ENCODE assay signal across 20 mouse cellular contexts in genomic region chr13:114271410-114272105, GRCm38 (mm10).
DNase-seq lines count a peak whose midpoint lies in the region; ATAC-seq and TF ChIP-seq lines count a peak whose summit lies in the region.
"Had no signal": no experiment of that assay in that cellular context is flagged by ENCODE, and none has a peak within 500 bp of the region (broad histone marks: within the 10 kb centered on the region; RNA-seq: fewer than 3 reads in every experiment).

No protein-coding gene starts in this region.

- TF ChIP-seq EP300 in liver, embryonic 14.5 days (IDR thresholded peaks at IDR 0.05; ENCODE audit: low read depth) = no peak

- 48% methylated on average over 16 of the region's 16 CpGs for WGBS in kidney, postnatal 0 days
- WGBS in liver, embryonic 14.5 days (ENCODE audit: insufficient replicate concordance) = 64% methylated on average over 16 of the region's 16 CpGs

- no peaks in the 10 kb centered on the region for H3K36me3 ChIP-seq in kidney, postnatal 0 days (ENCODE audit: insufficient read depth, low read length)
- H3K36me3 ChIP-seq in liver, embryonic 14.5 days (replicated peaks; ENCODE audit: control insufficient read depth, insufficient read depth, low read depth) = no peaks in the 10 kb centered on the region
- H3K36me3 ChIP-seq: heart, embryonic 10.5 days; limb, embryonic 15.5 days; midbrain, embryonic 10.5 days; neural tube, embryonic 12.5 days had no signal

- H3K9me3 ChIP-seq in kidney, postnatal 0 days (replicated peaks; ENCODE audit: low read length) = no peaks in the 10 kb centered on the region
- H3K9me3 ChIP-seq in liver, embryonic 14.5 days (ENCODE audit: control insufficient read depth, low read length) = no peaks in the 10 kb centered on the region
- H3K9me3 ChIP-seq: heart, embryonic 10.5 days; limb, embryonic 15.5 days; midbrain, embryonic 10.5 days; neural tube, embryonic 12.5 days had no signal

- 0 out of 2 replicates have a peak overlapping the region, but pooled peaks have one; percentile 16 for H3K4me2 ChIP-seq in kidney, postnatal 0 days (ENCODE audit: low read length)
- peak overlapping the region; percentile 18 for H3K4me2 ChIP-seq in liver, embryonic 14.5 days (ENCODE audit: low read depth)
- H3K4me2 ChIP-seq: hindbrain, embryonic 14.5 days; limb, embryonic 15.5 days; neural tube, embryonic 12.5 days had no signal

- no peak for ATAC-seq in kidney, postnatal 0 days (replicated peaks; ENCODE audit: low FRiP score, low read depth)
- ATAC-seq in liver, embryonic 14.5 days (ENCODE audit: insufficient read depth) = peak; percentile 28
- ATAC-seq: forebrain, embryonic 14.5 days had no signal

- no peaks in the 10 kb centered on the region for H3K27me3 ChIP-seq in kidney, postnatal 0 days (ENCODE audit: insufficient read depth, low read length)
- H3K27me3 ChIP-seq in liver, embryonic 14.5 days (ENCODE audit: control insufficient read depth, insufficient read depth, low read length) = no peaks in the 10 kb centered on the region
- H3K27me3 ChIP-seq: limb, embryonic 15.5 days; neural tube, embryonic 12.5 days had no signal

- no peak overlapping the region for H3K4me3 ChIP-seq in kidney, postnatal 0 days (replicated peaks; ENCODE audit: low read depth, low read length)
- no peak overlapping the region for H3K4me3 ChIP-seq in liver, embryonic 14.5 days (ENCODE audit: insufficient read depth in 1 of 2, low read depth in 2 of 2, low read length in 2 of 2)
- no peak overlapping the region for H3K4me3 ChIP-seq in layer of hippocampus, adult 2 months
- H3K4me3 ChIP-seq: heart, embryonic 10.5 days; limb, embryonic 15.5 days; midbrain, embryonic 10.5 days; neural tube, embryonic 12.5 days had no signal

- no peaks in the 10 kb centered on the region for H3K4me1 ChIP-seq in kidney, postnatal 0 days (replicated peaks; ENCODE audit: insufficient read depth, low read length)
- peaks cover 0 to 3% of the 10 kb centered on the region in 2 experiments; a peak in 1 of 4 replicates for H3K4me1 ChIP-seq in liver, embryonic 14.5 days (replicated peaks; ENCODE audit: control insufficient read depth in 2 of 2, insufficient read depth in 2 of 2, low read length in 1 of 2)
- H3K4me1 ChIP-seq: heart, embryonic 10.5 days; limb, embryonic 15.5 days; midbrain, embryonic 10.5 days; neural tube, embryonic 12.5 days had no signal

- peak; percentile 14 for DNase-seq in adrenal gland, postnatal 10 days
- no peak for DNase-seq in adrenal gland, adult 8-10 months
- peak; percentile 58 for DNase-seq in kidney, postnatal 0 days (ENCODE audit: low spot score)
- DNase-seq in kidney, postnatal 25 days = no peak
- DNase-seq in liver, embryonic 14.5 days (ENCODE audit: low read depth in 3 of 3, low spot score in 3 of 3) = peak in 1 of 3 experiments; percentile 6
- peak; percentile 60 for DNase-seq in yolk sac, embryonic 10.5 days (ENCODE audit: low spot score)
- no peak for DNase-seq in layer of hippocampus, adult 2 months (ENCODE audit: low spot score in 2 of 2)
- DNase-seq in layer of hippocampus, adult 18-20 months (ENCODE audit: low spot score in 2 of 2) = no peak
- DNase-seq: cerebellum, postnatal 25 days; gastrocnemius, postnatal 36 days; heart, postnatal 10 days; kidney, adult 9 months; lung, postnatal 36 days; thymus, postnatal 25 days had no signal

- H3K9ac ChIP-seq in kidney, postnatal 0 days (ENCODE audit: low read depth, low read length) = no peak overlapping the region
- no peak overlapping the region for H3K9ac ChIP-seq in liver, embryonic 14.5 days (replicated peaks)
- H3K9ac ChIP-seq: hindbrain, embryonic 14.5 days; limb, embryonic 15.5 days; neural tube, embryonic 12.5 days had no signal

- H3K27ac ChIP-seq in kidney, postnatal 0 days = no peak overlapping the region
- H3K27ac ChIP-seq in liver, embryonic 14.5 days = no peak overlapping the region
- no peak overlapping the region for H3K27ac ChIP-seq in layer of hippocampus, adult 2 months
- H3K27ac ChIP-seq: heart, embryonic 10.5 days; hindbrain, embryonic 14.5 days; limb, embryonic 15.5 days; midbrain, embryonic 10.5 days; neural tube, embryonic 12.5 days had no signal

- TF ChIP-seq CTCF in kidney, postnatal 0 days (IDR thresholded peaks at IDR 0.05; ENCODE audit: low read depth) = no peak
- TF ChIP-seq CTCF in liver, embryonic 14.5 days (IDR thresholded peaks at IDR 0.05; ENCODE audit: low read depth) = no peak
- no peak for TF ChIP-seq CTCF in layer of hippocampus, adult 2 months (conservative IDR thresholded peaks at IDR 0.05)

Comparison
In these comparisons a context has a peak if more than half of its experiments do, and no peak if none do; other contexts are left out.
1. DNase-seq: peak in adrenal gland, postnatal 10 days (single experiment), kidney, postnatal 0 days (single experiment) and yolk sac, embryonic 10.5 days (single experiment); none in adrenal gland, adult 8-10 months (single experiment), kidney, postnatal 25 days (0 of 2), layer of hippocampus, adult 2 months (0 of 2) and layer of hippocampus, adult 18-20 months (0 of 2).